ENCODE assay signal across 14 mouse cellular contexts in the genomic region with DNA sequence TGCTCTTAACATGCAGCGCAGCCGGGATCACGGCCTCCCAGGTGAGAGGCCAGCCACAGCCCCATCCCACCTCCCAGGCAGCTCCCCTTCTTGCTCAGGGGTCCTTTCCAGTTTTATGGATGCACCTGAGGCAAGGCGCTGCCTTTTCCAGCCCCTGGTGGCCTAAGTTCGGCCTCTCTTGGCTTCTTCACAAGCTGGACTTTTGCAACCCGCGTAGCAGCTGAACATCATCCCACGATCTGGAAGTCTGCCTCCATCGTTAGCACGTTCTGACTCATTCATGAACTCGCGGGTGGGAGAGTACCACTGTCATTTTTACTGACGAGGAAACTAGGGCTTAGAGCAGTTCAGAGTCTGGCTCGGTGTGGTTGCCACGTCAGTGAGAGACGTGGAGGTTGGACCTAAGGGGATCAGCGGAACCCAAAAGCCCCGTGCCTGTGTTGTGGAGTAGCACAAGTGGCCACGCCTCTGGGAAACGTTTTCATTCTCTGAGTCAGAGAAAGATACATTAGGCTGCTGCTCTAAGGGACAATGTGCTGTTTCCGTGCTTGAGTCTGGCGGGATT. TPM values are rescaled to one million over a fixed set of nuclear protein-coding genes. Genes with fewer than 3 reads are reported as not detected.
DNase-seq lines count a peak whose midpoint lies in the region; ATAC-seq lines count a peak whose summit lies in the region.
"Had no signal": no experiment of that assay in that cellular context is flagged by ENCODE, and none has a peak within 500 bp of the region (broad histone marks: within the 10 kb centered on the region; RNA-seq: fewer than 3 reads in every experiment).

No protein-coding gene starts in this region.

- no peak overlapping the region for H3K4me2 ChIP-seq in heart, embryonic 12.5 days
- H3K4me2 ChIP-seq: embryonic facial prominence, embryonic 15.5 days; hindbrain, embryonic 12.5 days had no signal

- no peak for ATAC-seq in heart, embryonic 12.5 days (ENCODE audit: insufficient number of reproducible peaks, low FRiP score)

- peaks cover 24% of the 10 kb centered on the region; the same call in 1 of the 2 replicates for H3K27me3 ChIP-seq in heart, embryonic 12.5 days (replicated peaks)
- H3K27me3 ChIP-seq: embryonic facial prominence, embryonic 15.5 days; neural tube, embryonic 15.5 days had no signal

- H3K4me1 ChIP-seq in heart, embryonic 12.5 days (replicated peaks): no peaks in the 10 kb centered on the region
- H3K4me1 ChIP-seq: embryonic facial prominence, embryonic 15.5 days; neural tube, embryonic 15.5 days had no signal

- H3K9ac ChIP-seq in heart, embryonic 12.5 days: no peak overlapping the region
- H3K9ac ChIP-seq: embryonic facial prominence, embryonic 15.5 days; hindbrain, embryonic 12.5 days; neural tube, embryonic 15.5 days had no signal

- H3K9me3 ChIP-seq in heart, embryonic 12.5 days (replicated peaks): no peaks in the 10 kb centered on the region
- H3K9me3 ChIP-seq: embryonic facial prominence, embryonic 15.5 days; hindbrain, embryonic 12.5 days; neural tube, embryonic 15.5 days had no signal

- peak; percentile 92 for DNase-seq in heart, adult 11 months
- peak; percentile 58 for DNase-seq in urinary bladder, postnatal 14 days (ENCODE audit: low spot score)
- no peak for DNase-seq in urinary bladder, adult 2 months (ENCODE audit: low spot score)
- DNase-seq in layer of hippocampus, postnatal 36 days: peak; percentile 33 to 42
- peak; percentile 31 to 45 for DNase-seq in urinary bladder, postnatal 36 days (ENCODE audit: low spot score in 2 of 2)
- no peak for DNase-seq in embryo, embryonic 10 days (ENCODE audit: low spot score)
- no peak for DNase-seq in cerebellum, postnatal 14 days
- DNase-seq: thymus, adult 18-20 months had no signal

- no peak overlapping the region for H3K4me3 ChIP-seq in heart, embryonic 12.5 days
- H3K4me3 ChIP-seq: embryonic facial prominence, embryonic 15.5 days; hindbrain, embryonic 12.5 days; neural tube, embryonic 15.5 days had no signal

- H3K27ac ChIP-seq in heart, embryonic 12.5 days (ENCODE audit: poor library complexity, severe bottlenecking): no peak overlapping the region
- H3K27ac ChIP-seq: embryonic facial prominence, embryonic 15.5 days; hindbrain, embryonic 12.5 days; neural tube, embryonic 15.5 days had no signal

- no peaks in the 10 kb centered on the region for H3K36me3 ChIP-seq in heart, embryonic 12.5 days
- H3K36me3 ChIP-seq: embryonic facial prominence, embryonic 15.5 days; hindbrain, embryonic 12.5 days; neural tube, embryonic 15.5 days had no signal

- WGBS in heart, embryonic 12.5 days: 75% methylated on average over 22 of the region's 22 CpGs

RNA-seq across cellular contexts. Expression of a gene that starts 8.4 kb away (rescaled TPM):
- polyA plus RNA-seq in heart, embryonic 12.5 days (2016; fragmentation: Nextera tagmentation; extraction: Ambion mirVana): 2.8 and 6.7 TPM in 2 replicates
- 0.46 and 1.1 TPM in 2 replicates for polyA plus RNA-seq in urinary bladder, adult 2 months (2012; rRNA removed)
- total RNA-seq in layer of hippocampus, postnatal 36 days (2021): under 1 TPM; 0.28 to 0.60 TPM

RNA-seq across cellular contexts. Expression of a gene that starts 26.3 kb away (rescaled TPM):
- not detected in 2 replicates for polyA plus RNA-seq in heart, embryonic 12.5 days (2016; fragmentation: Nextera tagmentation; extraction: Ambion mirVana)
- not detected in 2 replicates for polyA plus RNA-seq in urinary bladder, adult 2 months (2012; rRNA removed)
- total RNA-seq in layer of hippocampus, postnatal 36 days (2021): under 1 TPM; 0.12 to 0.18 TPM
- polyA plus RNA-seq: lung, embryonic 16.5 days; small intestine, adult 2 months had no signal

RNA-seq across cellular contexts. Expression of a gene that starts 41.5 kb away (rescaled TPM):
- polyA plus RNA-seq in heart, embryonic 12.5 days (2016; fragmentation: Nextera tagmentation; extraction: Ambion mirVana): 0.21 and 0.78 TPM in 2 replicates
- 9.7 and 11.4 TPM in 2 replicates for polyA plus RNA-seq in urinary bladder, adult 2 months (2012; rRNA removed)
- 100 to 1,000 TPM; 146 to 163 TPM for total RNA-seq in layer of hippocampus, postnatal 36 days (2021)

RNA-seq across cellular contexts. Expression of a gene that starts 51.2 kb away (rescaled TPM):
- polyA plus RNA-seq in heart, embryonic 12.5 days (2016; fragmentation: Nextera tagmentation; extraction: Ambion mirVana): 8.4 and 8.5 TPM in 2 replicates
- polyA plus RNA-seq in urinary bladder, adult 2 months (2012; rRNA removed): 14.6 and 19.2 TPM in 2 replicates
- 1 to 10 TPM; 4.5 to 5.1 TPM for total RNA-seq in layer of hippocampus, postnatal 36 days (2021)

Comparison
In these comparisons a context has a peak if more than half of its experiments do, and no peak if none do; other contexts are left out.
1. DNase-seq: peak in heart, adult 11 months (single experiment), urinary bladder, postnatal 14 days (single experiment), layer of hippocampus, postnatal 36 days (2 of 2) and urinary bladder, postnatal 36 days (2 of 2); none in urinary bladder, adult 2 months (single experiment), embryo, embryonic 10 days (single experiment) and cerebellum, postnatal 14 days (0 of 2).